Mouse (Mus musculus): ENCODE results near the gene Ugt1a10. TPM values are rescaled to one million over a fixed set of nuclear protein-coding genes. Genes with fewer than 3 reads are reported as not detected.

Ugt1a10 gene
- polyA plus RNA-seq, 1 experiment, result not detected

DNA sequence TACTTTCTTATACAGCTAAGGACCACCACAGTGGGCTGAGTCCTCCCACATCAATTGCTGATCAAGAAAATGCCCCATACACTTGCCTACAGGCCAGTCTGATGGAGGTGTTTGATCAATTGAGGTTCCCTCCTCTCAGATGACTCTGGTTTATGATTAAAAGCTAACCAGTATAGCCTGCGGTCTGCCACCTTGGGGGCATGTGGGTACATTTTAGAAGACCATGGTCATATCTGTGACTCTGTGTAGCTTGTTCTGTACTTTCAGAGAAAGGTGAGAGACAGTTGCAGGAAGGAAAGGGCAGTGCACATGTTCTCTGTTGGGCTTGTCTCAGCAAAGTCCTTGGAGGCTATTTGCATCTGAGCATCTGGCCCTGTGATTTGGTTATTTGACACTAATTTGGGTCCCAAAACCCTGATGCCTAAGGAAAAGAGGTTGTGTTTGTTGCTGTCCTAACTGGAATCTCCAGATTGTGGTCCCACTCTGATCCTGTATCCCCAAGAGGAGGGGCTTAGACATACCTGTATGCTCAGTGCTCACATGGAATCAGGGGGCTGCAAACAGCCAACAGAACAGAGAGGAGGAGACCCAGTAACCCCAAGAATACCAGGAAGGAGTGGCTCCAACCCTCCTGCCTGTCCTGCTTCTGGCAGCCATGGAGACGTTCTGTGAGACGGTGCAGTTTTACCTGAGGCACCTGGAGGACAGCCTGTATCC lies 177.6 kb downstream of the Ugt1a10 start:
- TF ChIP-seq POLR2A (IDR thresholded peaks at IDR 0.05; ENCODE audit: borderline replicate concordance, extremely low read depth, insufficient read depth, insufficient read length, poor library complexity, severe bottlenecking) (no peak), CTCF (IDR thresholded peaks at IDR 0.05; ENCODE audit: borderline replicate concordance, extremely low read depth, insufficient read depth, insufficient read length) (no peak)
- DNase-seq (ENCODE audit: low read depth), result no peak

DNA sequence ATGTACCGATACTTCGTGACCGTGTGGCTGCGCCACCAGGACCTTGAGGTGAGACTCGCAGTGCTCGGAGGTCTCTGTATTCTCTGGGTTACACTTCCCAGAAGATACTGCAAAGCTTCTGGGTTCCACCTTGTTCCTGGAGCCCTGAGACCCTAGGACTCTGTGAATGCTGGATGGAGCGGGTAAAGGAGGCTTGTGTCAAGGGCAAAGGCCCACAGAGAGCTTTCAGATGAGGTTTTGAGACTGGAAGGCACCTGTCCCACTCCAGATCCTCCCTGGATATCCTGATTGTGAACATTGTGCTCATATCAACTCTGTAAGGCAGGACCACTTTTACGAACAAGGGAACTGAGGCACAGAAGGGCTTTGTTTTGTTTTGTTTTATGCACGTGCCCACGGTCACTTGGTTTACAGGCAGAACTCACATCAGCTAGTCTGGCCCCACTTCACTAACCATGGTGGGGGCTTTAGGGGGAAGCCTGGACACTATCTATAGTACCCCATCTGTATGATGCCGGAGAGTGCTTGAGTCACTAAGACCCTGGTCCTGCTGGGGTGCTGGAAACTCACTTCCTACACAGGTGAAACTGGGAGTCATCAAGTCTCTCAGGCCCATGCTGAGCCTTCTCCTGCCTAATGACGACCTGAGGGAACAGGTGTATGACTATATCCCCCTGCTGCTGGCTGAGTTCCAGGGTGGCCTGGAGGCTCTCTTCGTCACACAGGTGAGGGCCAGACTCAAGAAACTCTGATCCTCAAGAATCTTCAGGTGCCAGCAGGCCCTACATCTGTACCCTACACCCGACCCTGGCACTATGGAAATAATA lies 178.4 kb downstream of the Ugt1a10 start:
- DNase-seq (ENCODE audit: low read depth), result no peak
- no peak for TF ChIP-seq POLR2A (IDR thresholded peaks at IDR 0.05; ENCODE audit: borderline replicate concordance, extremely low read depth, insufficient read depth, insufficient read length, poor library complexity, severe bottlenecking)
- no peak for TF ChIP-seq CTCF (IDR thresholded peaks at IDR 0.05; ENCODE audit: borderline replicate concordance, extremely low read depth, insufficient read depth, insufficient read length)

DNA sequence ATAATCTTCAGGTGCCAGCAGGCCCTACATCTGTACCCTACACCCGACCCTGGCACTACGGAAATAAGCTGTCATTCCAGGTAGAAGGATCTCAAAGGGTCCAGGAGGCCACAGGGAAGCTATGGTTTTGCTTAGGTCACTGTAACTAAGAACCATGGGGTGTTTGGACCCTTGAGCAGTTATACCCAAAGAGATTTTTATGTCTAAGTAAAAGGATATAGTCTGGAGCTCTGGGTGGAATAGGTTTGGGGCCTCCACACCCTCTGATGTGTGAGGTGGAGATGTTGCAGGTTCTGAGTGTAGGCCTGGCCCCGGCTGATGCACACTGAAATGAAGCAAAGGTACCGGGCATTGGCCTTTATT lies 179.0 kb downstream of the Ugt1a10 start:
- TF ChIP-seq POLR2A (IDR thresholded peaks at IDR 0.05; ENCODE audit: borderline replicate concordance, extremely low read depth, insufficient read depth, insufficient read length, poor library complexity, severe bottlenecking), result no peak
- no peak for TF ChIP-seq CTCF (IDR thresholded peaks at IDR 0.05; ENCODE audit: borderline replicate concordance, extremely low read depth, insufficient read depth, insufficient read length)
- no peak for DNase-seq (ENCODE audit: low read depth)

DNA sequence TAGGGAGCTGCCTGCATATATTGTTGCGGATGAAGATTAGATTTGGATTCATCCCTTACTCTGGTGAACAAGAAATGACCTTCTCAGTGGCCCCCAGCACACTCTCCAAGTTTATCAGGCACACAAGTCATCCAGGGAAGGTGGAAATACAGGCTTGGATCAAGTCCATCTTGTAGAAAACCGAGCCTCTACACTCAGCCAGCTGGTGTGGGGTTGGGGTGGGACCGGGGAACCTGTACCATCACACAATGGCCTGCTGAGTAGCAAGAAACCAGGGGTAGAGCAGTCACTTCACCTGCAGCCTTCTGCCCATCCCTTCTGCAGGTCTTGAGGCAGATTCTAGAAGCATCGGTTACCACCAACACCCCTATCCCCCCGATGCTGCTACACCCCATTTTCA lies 179.5 kb downstream of the Ugt1a10 start:
- no peak for DNase-seq (ENCODE audit: low read depth)
- TF ChIP-seq POLR2A (IDR thresholded peaks at IDR 0.05; ENCODE audit: borderline replicate concordance, extremely low read depth, insufficient read depth, insufficient read length, poor library complexity, severe bottlenecking) (no peak), CTCF (IDR thresholded peaks at IDR 0.05; ENCODE audit: borderline replicate concordance, extremely low read depth, insufficient read depth, insufficient read length) (no peak)

DNA sequence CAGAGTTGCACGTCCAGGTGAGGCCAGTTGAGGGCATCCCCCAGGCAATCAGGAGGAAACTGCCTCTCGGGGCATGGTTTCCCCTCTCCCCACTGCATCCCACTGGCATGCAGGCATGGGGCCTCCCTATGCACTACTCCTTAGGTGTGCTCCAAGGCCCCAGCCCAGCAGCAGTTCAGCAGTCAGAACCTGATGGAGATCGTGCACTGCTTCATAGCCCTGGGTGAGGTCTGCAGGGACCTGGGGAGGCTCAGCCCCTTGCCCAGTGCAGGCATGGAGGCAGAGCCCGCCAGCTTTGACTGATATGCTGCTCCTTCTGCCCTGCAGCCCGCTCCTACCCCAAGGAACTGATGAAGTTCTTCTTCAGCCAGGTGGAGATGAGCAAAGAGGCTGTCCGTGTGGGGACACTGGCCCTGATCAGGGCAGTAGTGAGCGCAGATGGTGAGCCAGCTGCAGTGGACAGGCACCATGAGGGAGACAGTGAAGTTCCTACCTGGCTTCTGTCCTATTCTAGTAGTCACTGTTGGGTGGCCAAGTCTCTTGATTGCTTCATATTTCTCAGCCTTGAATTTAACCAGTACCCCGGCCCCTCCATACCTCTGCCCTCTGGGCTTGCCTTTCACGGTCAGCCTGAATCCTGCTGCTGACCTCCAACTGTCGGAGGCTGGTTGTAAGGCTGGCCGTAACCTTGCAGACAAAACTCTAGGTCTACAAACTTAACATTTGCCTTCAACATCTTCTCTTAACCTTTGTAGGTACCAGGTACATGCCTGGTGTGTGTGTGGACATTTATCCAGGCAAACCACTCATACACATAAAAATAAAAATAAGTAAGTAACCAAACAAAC lies 180.1 kb downstream of the Ugt1a10 start:
- DNase-seq (ENCODE audit: low read depth), result no peak
- no peak for TF ChIP-seq CTCF (IDR thresholded peaks at IDR 0.05; ENCODE audit: borderline replicate concordance, extremely low read depth, insufficient read depth, insufficient read length)

DNA sequence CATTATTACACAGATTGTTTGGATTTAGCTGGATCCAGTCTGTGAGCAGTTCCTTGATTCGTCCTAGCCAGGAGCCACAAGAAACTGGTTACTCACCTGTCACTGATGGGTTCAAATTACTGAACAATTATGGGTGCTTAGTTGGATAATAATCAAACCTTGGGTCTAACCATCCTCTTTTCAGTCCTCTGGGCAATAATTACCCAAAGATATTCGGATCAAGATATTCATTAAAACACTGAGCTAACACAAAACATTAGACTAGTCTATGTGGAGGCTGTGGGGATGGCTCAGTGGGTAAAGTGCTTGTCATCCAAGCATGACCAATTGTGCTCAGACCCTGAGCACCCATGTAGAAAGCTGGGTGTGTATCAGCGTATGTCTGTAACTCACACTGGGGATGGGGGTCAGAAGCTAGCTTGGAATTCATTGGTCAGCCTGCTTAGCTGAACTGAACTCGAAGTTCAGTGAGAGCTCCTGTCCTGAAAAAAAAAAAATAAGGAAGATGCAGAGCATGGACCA lies 180.8 kb downstream of the Ugt1a10 start:
- TF ChIP-seq POLR2A (IDR thresholded peaks at IDR 0.05; ENCODE audit: borderline replicate concordance, extremely low read depth, insufficient read depth, insufficient read length, poor library complexity, severe bottlenecking), result no peak
- TF ChIP-seq CTCF (IDR thresholded peaks at IDR 0.05; ENCODE audit: borderline replicate concordance, extremely low read depth, insufficient read depth, insufficient read length), result no peak

DNA sequence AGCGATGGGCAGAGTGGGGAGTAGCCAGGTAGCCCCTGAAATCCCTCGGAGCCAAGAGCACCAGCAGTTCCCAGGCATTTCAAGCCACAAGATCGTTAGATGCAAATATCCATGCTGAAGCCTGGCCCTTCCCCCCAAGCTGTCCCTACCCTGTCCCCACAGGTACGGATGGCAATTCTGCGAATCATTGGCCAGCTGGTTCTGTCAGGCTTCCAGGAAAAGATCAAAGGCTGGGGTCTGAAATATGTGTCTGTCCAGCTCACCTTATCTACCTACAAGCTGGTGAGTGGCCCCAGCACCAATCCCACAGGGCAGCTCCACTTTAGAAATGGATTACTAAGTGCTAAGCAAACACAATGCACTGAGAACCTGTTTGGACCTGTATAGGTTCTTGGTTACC lies 182.1 kb downstream of the Ugt1a10 start:
- DNase-seq (ENCODE audit: low read depth), result no peak
- TF ChIP-seq CTCF (IDR thresholded peaks at IDR 0.05; ENCODE audit: borderline replicate concordance, extremely low read depth, insufficient read depth, insufficient read length), result no peak
- no peak for TF ChIP-seq POLR2A (IDR thresholded peaks at IDR 0.05; ENCODE audit: borderline replicate concordance, extremely low read depth, insufficient read depth, insufficient read length, poor library complexity, severe bottlenecking)

More for the DNA sequence above, 180.8 kb downstream of the Ugt1a10 start:
- DNase-seq (ENCODE audit: low read depth), result no peak

DNA sequence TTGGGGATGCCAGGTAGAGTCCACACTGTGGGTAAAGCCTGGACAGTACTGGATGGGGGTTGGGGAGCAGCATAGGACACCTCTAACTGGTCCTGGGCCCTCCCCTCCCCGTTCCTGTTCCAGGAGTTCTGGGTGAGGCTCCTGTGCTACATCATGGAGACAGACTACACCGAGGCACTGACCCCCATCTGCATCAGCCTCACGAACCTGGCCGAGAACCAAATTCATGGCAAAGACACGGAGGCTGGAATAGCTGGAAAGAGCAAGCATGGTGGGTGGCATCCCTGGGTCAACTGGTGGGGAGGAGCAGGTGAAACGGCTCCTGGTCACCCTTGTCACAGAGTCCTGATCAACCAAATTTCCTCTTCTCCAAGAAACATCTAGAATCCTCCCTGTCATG lies 183.6 kb downstream of the Ugt1a10 start:
- TF ChIP-seq CTCF (IDR thresholded peaks at IDR 0.05; ENCODE audit: borderline replicate concordance, extremely low read depth, insufficient read depth, insufficient read length), result no peak
- no peak for TF ChIP-seq POLR2A (IDR thresholded peaks at IDR 0.05; ENCODE audit: borderline replicate concordance, extremely low read depth, insufficient read depth, insufficient read length, poor library complexity, severe bottlenecking)

DNA sequence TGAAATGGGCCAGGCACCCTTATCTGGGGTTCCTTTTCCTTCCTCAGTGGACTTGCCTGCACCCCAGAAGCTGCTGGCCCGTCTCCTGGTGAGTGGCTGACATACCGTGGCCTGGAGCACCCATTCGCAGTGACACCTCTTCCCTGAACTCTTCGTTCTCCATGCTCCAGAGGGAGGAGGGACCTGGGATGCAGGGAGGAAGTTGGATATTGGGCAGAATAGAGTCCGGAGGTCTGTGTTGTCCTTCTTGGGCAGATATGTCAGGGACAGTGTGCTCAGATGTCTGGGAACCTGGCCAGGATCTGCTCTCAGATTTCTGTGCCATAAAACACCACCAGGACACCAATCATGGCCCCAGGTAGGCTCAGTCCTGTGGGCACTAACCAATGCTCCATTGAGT lies 184.9 kb downstream of the Ugt1a10 start:
- TF ChIP-seq POLR2A (IDR thresholded peaks at IDR 0.05; ENCODE audit: borderline replicate concordance, extremely low read depth, insufficient read depth, insufficient read length, poor library complexity, severe bottlenecking) (no peak), CTCF (IDR thresholded peaks at IDR 0.05; ENCODE audit: borderline replicate concordance, extremely low read depth, insufficient read depth, insufficient read length) (no peak)

More for the DNA sequence above, 183.6 kb downstream of the Ugt1a10 start:
- DNase-seq (ENCODE audit: low read depth), result no peak

DNA sequence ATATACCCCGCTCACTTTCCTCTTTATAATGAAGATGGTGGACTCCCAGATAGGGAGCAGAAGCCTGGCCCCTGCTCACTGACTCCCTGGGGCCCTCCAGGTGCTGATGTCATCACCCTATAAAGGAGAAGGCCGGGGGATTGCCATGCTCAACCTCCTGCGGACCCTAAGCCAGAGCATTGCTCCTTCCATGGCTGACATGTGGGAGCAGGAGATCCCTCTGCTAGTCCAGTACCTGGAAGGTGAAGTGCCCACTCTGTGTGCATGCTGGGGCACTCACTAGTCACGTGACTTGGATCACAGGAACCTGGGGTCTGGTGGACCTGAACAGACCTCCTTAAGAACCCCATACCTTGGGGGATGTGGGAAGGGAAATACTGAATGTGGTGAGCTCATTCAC lies 185.4 kb downstream of the Ugt1a10 start:
- DNase-seq (ENCODE audit: low read depth), result no peak
- TF ChIP-seq POLR2A (IDR thresholded peaks at IDR 0.05; ENCODE audit: borderline replicate concordance, extremely low read depth, insufficient read depth, insufficient read length, poor library complexity, severe bottlenecking), result no peak
- no peak for TF ChIP-seq CTCF (IDR thresholded peaks at IDR 0.05; ENCODE audit: borderline replicate concordance, extremely low read depth, insufficient read depth, insufficient read length)

More for the DNA sequence above, 184.9 kb downstream of the Ugt1a10 start:
- DNase-seq (ENCODE audit: low read depth), result no peak

DNA sequence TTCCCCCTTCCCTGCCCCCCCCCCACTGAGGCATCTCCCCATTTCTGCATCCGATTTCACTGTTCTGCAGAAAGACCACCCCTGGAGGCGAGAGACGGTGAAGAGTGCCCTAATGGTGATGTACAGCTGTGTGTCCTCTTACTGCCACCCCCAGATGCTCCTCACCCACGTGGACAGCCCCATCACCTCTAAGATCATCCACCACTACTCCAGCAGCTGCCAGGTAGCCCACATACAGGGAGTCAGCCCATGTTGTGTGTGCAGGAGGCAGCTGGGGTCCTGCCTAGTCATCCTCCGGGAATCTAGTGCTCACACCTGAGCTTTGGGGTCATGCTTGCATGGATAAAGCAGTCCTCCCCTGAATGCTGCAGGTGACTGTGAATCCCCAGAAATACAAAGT lies 188.7 kb downstream of the Ugt1a10 start:
- no peak for DNase-seq (ENCODE audit: low read depth)

More for the DNA sequence above, 188.7 kb downstream of the Ugt1a10 start:
- TF ChIP-seq CTCF (IDR thresholded peaks at IDR 0.05; ENCODE audit: borderline replicate concordance, extremely low read depth, insufficient read depth, insufficient read length) (no peak), POLR2A (IDR thresholded peaks at IDR 0.05; ENCODE audit: borderline replicate concordance, extremely low read depth, insufficient read depth, insufficient read length, poor library complexity, severe bottlenecking) (no peak)

Measured in brain, embryonic 14.5 days (tissue).